In the genomic region with DNA sequence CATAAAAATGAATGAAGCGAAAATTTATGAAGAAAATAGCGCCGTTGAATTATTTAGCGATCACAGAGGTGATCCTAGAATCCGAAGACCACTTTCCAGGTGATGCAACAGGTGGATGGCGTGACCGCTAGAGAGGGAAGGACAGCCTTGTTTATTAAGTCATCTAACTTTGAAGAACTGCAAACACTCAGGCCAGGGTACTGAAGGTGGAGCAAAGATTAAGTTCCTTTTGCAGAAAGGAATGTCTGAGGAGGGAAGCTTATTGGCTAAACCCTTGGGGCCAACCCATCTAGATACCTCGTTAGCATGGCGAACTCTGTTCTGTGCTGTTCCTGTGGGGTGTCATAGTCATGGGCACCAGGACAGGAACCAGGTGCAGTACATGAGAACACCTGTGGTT, we compare ENCODE assay signal across 8 mouse cellular contexts. TPM values are rescaled to one million over a fixed set of nuclear protein-coding genes. Genes with fewer than 3 reads are reported as not detected.
DNase-seq lines count a peak whose midpoint lies in the region; ATAC-seq and TF ChIP-seq lines count a peak whose summit lies in the region.

No protein-coding gene starts in this region.

- H3K4me1 ChIP-seq in hindbrain, embryonic 13.5 days (replicated peaks) = peaks cover 6% of the 10 kb centered on the region; the same call in 1 of the 2 replicates
- H3K4me1 ChIP-seq in liver, embryonic 13.5 days (replicated peaks) = peaks cover 4% of the 10 kb centered on the region

- DNase-seq in adrenal gland, adult (ENCODE audit: inconsistent age in 2 of 2, low spot score in 1 of 2) = peak; percentile 18 to 52
- no peak for DNase-seq in adrenal gland, adult 18-20 months (ENCODE audit: low spot score in 2 of 2)
- peak; percentile 4 for DNase-seq in brain, embryonic 14.5 days (ENCODE audit: low read depth)
- no peak for DNase-seq in liver, embryonic 13.5 days
- DNase-seq in retina, embryonic 14.5 days (ENCODE audit: low spot score) = peak; percentile 27
- no peak for DNase-seq in adrenal gland, postnatal 25 days

- 0 out of 2 replicates have a peak, but pooled peaks cover 4% of the 10 kb centered on the region for H3K36me3 ChIP-seq in hindbrain, embryonic 13.5 days
- H3K36me3 ChIP-seq in liver, embryonic 13.5 days = no peaks in the 10 kb centered on the region

- H3K9ac ChIP-seq in hindbrain, embryonic 13.5 days = no peak overlapping the region
- H3K9ac ChIP-seq in liver, embryonic 13.5 days = no peak overlapping the region

- WGBS in hindbrain, embryonic 13.5 days = 70% methylated on average over 9 of the region's 9 CpGs
- 53% methylated on average over 9 of the region's 9 CpGs for WGBS in liver, embryonic 13.5 days (ENCODE audit: insufficient replicate concordance)

- H3K9me3 ChIP-seq in hindbrain, embryonic 13.5 days = no peaks in the 10 kb centered on the region
- no peaks in the 10 kb centered on the region for H3K9me3 ChIP-seq in liver, embryonic 13.5 days (replicated peaks)

- peak overlapping the region; percentile 23 for H3K4me3 ChIP-seq in hindbrain, embryonic 13.5 days
- H3K4me3 ChIP-seq in liver, embryonic 13.5 days (replicated peaks) = no peak overlapping the region

- TF ChIP-seq CTCF in brain, embryonic 14.5 days (IDR thresholded peaks at IDR 0.05; ENCODE audit: borderline replicate concordance, extremely low read depth, insufficient read depth, insufficient read length) = no peak

- peak overlapping the region; percentile 48 for H3K4me2 ChIP-seq in hindbrain, embryonic 13.5 days
- peak overlapping the region; percentile 44 for H3K4me2 ChIP-seq in liver, embryonic 13.5 days

- TF ChIP-seq POLR2A in brain, embryonic 14.5 days (IDR thresholded peaks at IDR 0.05; ENCODE audit: borderline replicate concordance, extremely low read depth, insufficient read depth, insufficient read length, poor library complexity, severe bottlenecking) = no peak

- no peaks in the 10 kb centered on the region for H3K27me3 ChIP-seq in hindbrain, embryonic 13.5 days
- H3K27me3 ChIP-seq in liver, embryonic 13.5 days = no peaks in the 10 kb centered on the region

- no peak overlapping the region for H3K27ac ChIP-seq in hindbrain, embryonic 13.5 days
- H3K27ac ChIP-seq in liver, embryonic 13.5 days = no peak overlapping the region

- ATAC-seq in hindbrain, embryonic 13.5 days (ENCODE audit: low FRiP score) = no peak
- no peak for ATAC-seq in liver, embryonic 13.5 days (ENCODE audit: low read depth)
- ATAC-seq in megakaryocyte progenitor cell, adult 5-6 weeks (replicated peaks; ENCODE audit: poor library complexity) = no peak

RNA-seq across cellular contexts. Expression of gene Catspere2, which starts 1.0 kb away (rescaled TPM):
- 1 to 10 TPM; 1.7 to 2.6 TPM for total RNA-seq in adrenal gland, adult 18-20 months (2021)
- polyA plus RNA-seq in brain, embryonic 14.5 days (2012; rRNA removed) = 0.16 and 0.24 TPM in 2 replicates
- 0.29 and 0.43 TPM in 2 replicates for polyA plus RNA-seq in hindbrain, embryonic 13.5 days (2015; fragmentation: Nextera tagmentation; extraction: Ambion mirVana)
- polyA plus RNA-seq in liver, embryonic 13.5 days (2015; fragmentation: Nextera tagmentation; extraction: Ambion mirVana) = not detected in 2 replicates
- total RNA-seq in megakaryocyte progenitor cell, adult 5-6 weeks (2015) = 0.10 TPM in 1 of 2 replicates, not detected in the other
- 0.14 TPM in 1 of 2 replicates, not detected in the other for total RNA-seq in megakaryocyte progenitor cell, adult 5-6 weeks (2017)
- 2.2 and 2.4 TPM in 2 replicates for total RNA-seq in adrenal gland, postnatal 25 days (2021)

Comparison
In these comparisons a context has a peak if more than half of its experiments do, and no peak if none do; other contexts are left out.
1. DNase-seq: peak in adrenal gland, adult (2 of 2), brain, embryonic 14.5 days (single experiment) and retina, embryonic 14.5 days (single experiment); none in adrenal gland, adult 18-20 months (0 of 2), liver, embryonic 13.5 days (single experiment) and adrenal gland, postnatal 25 days (single experiment).